Mouse (Mus musculus) megakaryocyte, embryonic 14.5 days (primary cell): Measurements from ENCODE around the gene Vgll4.

ENCODE experiments used
- FLI1 ChIP-seq: IDR thresholded peaks from 2 replicates; pipeline ENCODE4 v1.6.1; 2012; ENCODE audit warnings: low read length, inconsistent platforms, mixed read lengths
- GATA1 ChIP-seq: IDR thresholded peaks from 3 replicates; pipeline ENCODE4 v1.6.1; 2012; ENCODE audit warnings: mixed read lengths, low read length, inconsistent platforms, borderline replicate concordance

DNA sequence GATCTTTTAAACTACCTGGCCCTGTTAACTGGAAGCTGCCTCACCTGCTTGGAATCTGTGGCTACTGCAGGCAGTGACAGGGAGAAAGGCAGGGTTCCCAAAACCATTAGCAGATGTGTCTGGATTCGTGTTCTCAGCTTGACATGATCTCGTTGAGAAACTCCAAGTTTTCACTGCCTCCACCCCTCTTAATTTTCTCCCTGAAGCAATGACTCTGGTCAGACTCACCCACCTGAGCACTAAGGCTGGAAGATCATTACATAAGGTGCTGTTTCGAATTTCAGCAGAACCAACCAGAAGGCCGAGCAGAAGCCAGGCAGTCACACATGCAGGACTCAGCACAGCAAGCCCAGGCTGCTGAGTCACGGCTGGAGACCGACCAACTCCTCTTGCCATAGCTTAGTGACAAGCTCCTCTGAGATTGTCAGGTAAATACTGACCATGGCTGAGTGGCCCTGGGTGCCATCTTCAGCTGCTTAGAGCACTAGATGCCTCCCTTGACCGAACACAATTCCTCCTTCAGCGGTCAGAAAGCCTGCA, 35.6 kb upstream of the Vgll4 start:
- TF ChIP-seq GATA1 (no peak), FLI1 (no peak)
